Mouse (Mus musculus): ENCODE measurements around the gene Prkar2b. TPM values are rescaled to one million over a fixed set of nuclear protein-coding genes. Genes with fewer than 3 reads are reported as not detected.

Gene Prkar2b
- polyA plus RNA-seq, 1 experiment from 2014 or later: 34.0 TPM

DNA sequence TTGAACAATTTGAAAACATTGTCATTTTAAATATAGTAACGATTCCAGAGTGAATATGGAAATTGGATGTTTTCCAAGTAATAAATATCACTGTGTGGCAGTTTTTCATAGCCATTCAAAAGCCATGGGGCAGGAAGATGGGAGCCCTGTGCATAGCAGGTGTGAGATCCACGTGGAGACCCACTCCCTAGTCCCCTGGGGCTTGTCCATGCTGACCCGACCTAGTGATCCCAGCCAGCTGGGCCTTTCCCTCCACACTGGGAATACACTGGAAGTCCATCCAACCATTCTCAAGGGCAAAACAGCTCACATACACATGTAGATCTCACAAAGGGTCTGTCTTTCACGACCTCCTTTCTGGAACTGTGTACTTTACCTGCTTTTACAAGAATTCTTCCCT lies 37.5 kb upstream of the Prkar2b start:
- Histone ChIP-seq H3K36me3 (replicated peaks; ENCODE audit: insufficient read depth, low read length) (peaks cover 17% of the 10 kb centered on the region; the same call in 1 of the 2 replicates), H3K9me3 (ENCODE audit: low read length) (no peaks in the 10 kb centered on the region), H3K4me2 (ENCODE audit: low read depth, low read length) (no peak overlapping the region), H3K27me3 (ENCODE audit: insufficient read depth, low read length) (no peaks in the 10 kb centered on the region), H3K4me3 (ENCODE audit: low read depth, low read length) (no peak overlapping the region), H3K9ac (replicated peaks) (no peak overlapping the region), H3K4me1 (ENCODE audit: insufficient read depth) (peaks cover 18% of the 10 kb centered on the region), H3K27ac (ENCODE audit: low read depth) (no peak overlapping the region)
- no peak for TF ChIP-seq CTCF (IDR thresholded peaks at IDR 0.05; ENCODE audit: low read depth)
- TF ChIP-seq EP300 (IDR thresholded peaks at IDR 0.05; ENCODE audit: low read depth): no peak
- 76% methylated on average over 4 of the region's 4 CpGs for WGBS (ENCODE audit: insufficient replicate concordance)
- DNase-seq (no peak), ATAC-seq (no peak)

DNA sequence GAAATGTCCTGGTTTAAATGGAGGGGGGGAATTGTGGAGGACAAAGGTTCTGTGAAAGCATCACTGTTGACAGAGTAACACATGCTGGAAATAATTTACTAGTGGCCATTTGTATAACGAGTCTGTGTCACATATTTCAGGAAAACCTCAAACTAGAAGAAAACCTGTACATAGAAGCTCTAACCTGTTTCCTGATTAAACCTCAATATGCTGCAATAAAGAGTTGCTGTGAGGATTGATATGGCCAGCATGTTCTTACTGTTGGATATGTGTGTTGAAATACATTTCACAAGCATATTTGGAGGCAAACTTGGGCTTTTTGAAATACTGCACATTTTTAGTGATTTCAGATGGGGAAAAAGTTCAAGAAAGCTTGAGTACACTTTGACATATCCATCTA lies 36.0 kb upstream of the Prkar2b start:
- no peak for DNase-seq
- no peak for ATAC-seq
- WGBS (ENCODE audit: insufficient replicate concordance): 24% methylated on average over 1 of the region's 1 CpGs
- Histone ChIP-seq H3K9ac (replicated peaks) (no peak overlapping the region), H3K4me1 (ENCODE audit: insufficient read depth) (peaks cover 6% of the 10 kb centered on the region; the same call in 1 of the 2 replicates), H3K9me3 (ENCODE audit: low read length) (no peaks in the 10 kb centered on the region), H3K36me3 (replicated peaks; ENCODE audit: insufficient read depth, low read length) (peaks cover 12% of the 10 kb centered on the region; the same call in 1 of the 2 replicates), H3K27me3 (ENCODE audit: insufficient read depth, low read length) (no peaks in the 10 kb centered on the region), H3K4me3 (ENCODE audit: low read depth, low read length) (no peak overlapping the region), H3K4me2 (ENCODE audit: low read depth, low read length) (no peak overlapping the region), H3K27ac (ENCODE audit: low read depth) (no peak overlapping the region)
- TF ChIP-seq CTCF (IDR thresholded peaks at IDR 0.05; ENCODE audit: low read depth) (no peak), EP300 (IDR thresholded peaks at IDR 0.05; ENCODE audit: low read depth) (no peak)

DNA sequence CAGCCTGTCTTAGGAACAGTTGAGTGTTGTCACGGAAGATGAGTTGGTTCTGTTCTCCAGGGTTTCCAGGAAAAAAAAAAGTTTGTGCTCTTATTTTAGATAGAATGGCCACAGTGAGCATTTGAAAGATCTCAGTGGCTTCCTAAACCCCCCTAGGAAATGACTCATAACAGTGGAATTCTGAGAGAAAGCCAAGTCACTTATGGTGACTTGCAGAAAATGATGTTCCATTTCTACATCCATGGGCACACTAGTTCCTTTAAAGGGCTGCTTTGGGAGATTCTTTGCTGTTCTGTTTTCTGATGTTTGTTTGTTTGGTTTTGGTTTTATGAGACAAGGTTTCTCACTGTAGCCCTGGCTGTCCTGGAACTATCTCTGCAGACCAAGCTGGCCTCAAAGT lies 34.1 kb upstream of the Prkar2b start:
- H3K36me3 ChIP-seq (replicated peaks; ENCODE audit: insufficient read depth, low read length): peaks cover 6% of the 10 kb centered on the region; the same call in 1 of the 2 replicates
- H3K27ac ChIP-seq (ENCODE audit: low read depth): peak overlapping the region; percentile 13; the same call in 1 of the 2 replicates
- ATAC-seq (no peak), DNase-seq (no peak)
- WGBS (ENCODE audit: insufficient replicate concordance): 53% methylated on average over 1 of the region's 1 CpGs
- H3K4me3 ChIP-seq (ENCODE audit: low read depth, low read length): no peak overlapping the region
- no peak overlapping the region for H3K9ac ChIP-seq (replicated peaks)
- no peaks in the 10 kb centered on the region for H3K9me3 ChIP-seq (ENCODE audit: low read length)
- no peaks in the 10 kb centered on the region for H3K27me3 ChIP-seq (ENCODE audit: insufficient read depth, low read length)
- H3K4me1 ChIP-seq (ENCODE audit: insufficient read depth): no peaks in the 10 kb centered on the region
- no peak overlapping the region for H3K4me2 ChIP-seq (ENCODE audit: low read depth, low read length)
- TF ChIP-seq EP300 (IDR thresholded peaks at IDR 0.05; ENCODE audit: low read depth) (peak; percentile 54; the same call in 1 of the 2 replicates), CTCF (IDR thresholded peaks at IDR 0.05; ENCODE audit: low read depth) (no peak)

DNA sequence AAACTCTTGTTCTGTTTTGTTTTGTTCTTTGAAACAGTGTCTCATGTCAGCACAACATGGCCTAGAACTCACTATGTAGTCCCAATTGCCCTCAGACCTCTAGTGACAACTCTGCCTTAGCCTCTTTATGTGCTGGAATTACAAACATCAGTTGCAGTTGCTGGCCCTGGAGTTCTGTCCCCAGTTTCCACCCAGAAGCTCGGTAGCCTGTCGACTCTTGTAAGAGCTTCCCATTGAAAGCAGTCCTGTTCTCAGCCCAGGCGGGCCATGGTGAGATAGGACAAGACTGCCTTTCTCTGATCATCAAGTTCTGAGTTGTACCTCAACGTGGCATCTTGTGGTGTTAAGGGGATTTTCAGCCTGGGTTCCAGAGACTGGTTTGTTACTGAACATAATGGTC lies 31.4 kb upstream of the Prkar2b start:
- no peak for TF ChIP-seq CTCF (IDR thresholded peaks at IDR 0.05; ENCODE audit: low read depth)
- no peak for TF ChIP-seq EP300 (IDR thresholded peaks at IDR 0.05; ENCODE audit: low read depth)
- Histone ChIP-seq H3K9ac (replicated peaks) (no peak overlapping the region), H3K27ac (ENCODE audit: low read depth) (no peak overlapping the region), H3K9me3 (ENCODE audit: low read length) (no peaks in the 10 kb centered on the region), H3K36me3 (replicated peaks; ENCODE audit: insufficient read depth, low read length) (no peaks in the 10 kb centered on the region), H3K4me3 (ENCODE audit: low read depth, low read length) (no peak overlapping the region), H3K4me1 (ENCODE audit: insufficient read depth) (no peaks in the 10 kb centered on the region), H3K4me2 (ENCODE audit: low read depth, low read length) (no peak overlapping the region), H3K27me3 (ENCODE audit: insufficient read depth, low read length) (no peaks in the 10 kb centered on the region)
- WGBS (ENCODE audit: insufficient replicate concordance): 82% methylated on average over 4 of the region's 4 CpGs
- DNase-seq (no peak), ATAC-seq (no peak)

DNA sequence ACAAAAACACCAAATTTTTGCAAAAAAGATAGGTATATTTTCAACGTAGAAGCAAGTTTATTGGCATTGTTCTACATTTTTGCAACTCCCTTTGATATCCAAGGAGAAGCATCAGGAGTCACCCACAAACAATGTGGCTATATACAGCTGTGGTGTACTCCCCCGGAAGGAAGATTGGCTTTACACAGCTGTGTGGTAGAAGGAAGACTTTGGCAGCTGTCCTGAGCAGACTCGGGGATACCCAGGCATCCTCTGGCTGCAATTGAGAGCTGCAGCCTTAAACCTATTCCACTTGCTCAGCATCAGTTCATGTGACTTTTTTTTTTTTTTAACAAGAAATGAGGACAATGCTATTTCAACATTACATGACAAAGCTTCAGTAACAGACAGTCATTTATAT lies 27.5 kb upstream of the Prkar2b start:
- Histone ChIP-seq H3K27ac (ENCODE audit: low read depth) (no peak overlapping the region), H3K27me3 (ENCODE audit: insufficient read depth, low read length) (no peaks in the 10 kb centered on the region), H3K4me2 (ENCODE audit: low read depth, low read length) (no peak overlapping the region), H3K36me3 (replicated peaks; ENCODE audit: insufficient read depth, low read length) (no peaks in the 10 kb centered on the region), H3K4me1 (ENCODE audit: insufficient read depth) (peaks cover 15% of the 10 kb centered on the region), H3K4me3 (ENCODE audit: low read depth, low read length) (no peak overlapping the region), H3K9ac (replicated peaks) (no peak overlapping the region), H3K9me3 (ENCODE audit: low read length) (no peaks in the 10 kb centered on the region)
- 54% methylated on average over 3 of the region's 3 CpGs for WGBS (ENCODE audit: insufficient replicate concordance)
- TF ChIP-seq CTCF (IDR thresholded peaks at IDR 0.05; ENCODE audit: low read depth): no peak
- TF ChIP-seq EP300 (IDR thresholded peaks at IDR 0.05; ENCODE audit: low read depth): peak; percentile 18; the same call in 1 of the 2 replicates
- 0 out of 2 replicates have a peak, but pooled peaks have one; percentile 45 for ATAC-seq
- DNase-seq: no peak

DNA sequence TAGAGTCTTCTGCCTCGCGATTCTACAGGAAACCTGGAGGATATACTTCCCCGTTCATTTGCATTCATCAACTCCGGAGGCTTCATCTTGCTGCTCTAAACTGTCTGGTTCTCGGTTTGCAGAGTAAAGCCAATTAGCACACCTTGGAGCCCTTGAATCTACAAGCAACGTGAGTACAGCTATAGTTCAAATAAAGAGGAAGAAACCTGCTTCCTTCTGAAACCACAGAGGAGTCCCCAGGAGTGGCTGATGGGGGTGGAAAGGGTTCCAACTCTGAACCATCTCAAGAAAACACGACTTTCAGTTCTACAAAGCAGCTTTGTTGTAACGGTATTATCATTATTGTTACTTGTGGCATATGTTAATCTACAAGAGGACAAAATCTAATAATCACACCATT lies 26.2 kb upstream of the Prkar2b start:
- Histone ChIP-seq H3K4me1 (ENCODE audit: insufficient read depth) (peaks cover 15% of the 10 kb centered on the region), H3K9ac (replicated peaks) (no peak overlapping the region), H3K4me2 (ENCODE audit: low read depth, low read length) (peak overlapping the region; percentile 28), H3K27me3 (ENCODE audit: insufficient read depth, low read length) (no peaks in the 10 kb centered on the region), H3K27ac (ENCODE audit: low read depth) (no peak overlapping the region), H3K36me3 (replicated peaks; ENCODE audit: insufficient read depth, low read length) (no peaks in the 10 kb centered on the region), H3K9me3 (ENCODE audit: low read length) (no peaks in the 10 kb centered on the region), H3K4me3 (ENCODE audit: low read depth, low read length) (no peak overlapping the region)
- 32% methylated on average over 8 of the region's 8 CpGs for WGBS (ENCODE audit: insufficient replicate concordance)
- TF ChIP-seq CTCF (IDR thresholded peaks at IDR 0.05; ENCODE audit: low read depth): no peak
- TF ChIP-seq EP300 (IDR thresholded peaks at IDR 0.05; ENCODE audit: low read depth): no peak
- ATAC-seq: no peak
- no peak for DNase-seq
